7 mouse cellular contexts compared by ENCODE assay signal in the genomic region with DNA sequence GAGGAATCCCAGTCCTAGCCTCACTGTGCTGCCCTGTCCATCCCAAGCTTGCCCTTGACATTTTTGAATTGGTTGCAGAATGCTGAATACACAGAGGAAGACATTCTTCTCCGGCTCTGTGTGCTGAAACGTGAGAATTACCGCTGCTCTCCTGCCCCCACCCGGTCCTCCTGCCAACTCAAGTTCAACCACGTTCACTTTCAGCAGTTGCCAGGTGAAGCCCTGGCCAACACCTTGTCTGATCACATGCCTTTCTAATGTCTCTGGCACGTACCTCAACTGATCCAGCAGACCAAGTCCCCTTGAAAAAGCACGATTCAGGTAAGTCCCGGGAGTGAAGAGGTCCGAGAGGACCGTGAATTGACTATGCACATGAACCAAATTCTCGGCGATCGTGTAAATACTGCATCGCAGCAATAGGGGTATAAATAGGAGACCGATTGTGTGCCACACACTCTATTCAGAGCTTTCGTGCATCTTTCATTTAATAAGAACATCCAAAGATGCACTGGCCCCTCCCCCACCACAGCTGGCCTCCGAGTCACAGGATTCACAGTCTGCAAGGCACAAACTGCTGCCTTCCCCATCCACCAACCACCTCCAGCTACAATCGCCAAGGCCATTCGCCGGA. TPM values are rescaled to one million over a fixed set of nuclear protein-coding genes. Genes with fewer than 3 reads are reported as not detected.
A peak's percentile ranks its signal among the peaks of the same experiment; 100 is the strongest.
DNase-seq lines count a peak whose midpoint lies in the region; ATAC-seq lines count a peak whose summit lies in the region.

No protein-coding gene starts in this region.

- 75% methylated on average over 20 of the region's 20 CpGs for WGBS in liver, embryonic 15.5 days (ENCODE audit: insufficient replicate concordance)
- WGBS in liver, embryonic 12.5 days (ENCODE audit: insufficient replicate concordance) = 80% methylated on average over 20 of the region's 20 CpGs
- 59% methylated on average over 20 of the region's 20 CpGs for WGBS in hindbrain, embryonic 13.5 days

- peak; percentile 71 to 72 for DNase-seq in cerebellum, postnatal 25 days
- peak; percentile 56 for DNase-seq in lung, postnatal 36 days
- DNase-seq in thymus, postnatal 10 days (ENCODE audit: low spot score in 2 of 2) = peak; percentile 67 to 74
- no peak for DNase-seq in testis, postnatal 10 days (ENCODE audit: low spot score)

- H3K4me2 ChIP-seq in liver, embryonic 15.5 days = peak overlapping the region; percentile 13; the same call in 1 of the 2 replicates
- no peak overlapping the region for H3K4me2 ChIP-seq in liver, embryonic 12.5 days
- peak overlapping the region; percentile 84 for H3K4me2 ChIP-seq in hindbrain, embryonic 13.5 days

- H3K36me3 ChIP-seq in liver, embryonic 15.5 days (replicated peaks) = no peaks in the 10 kb centered on the region
- no peaks in the 10 kb centered on the region for H3K36me3 ChIP-seq in liver, embryonic 12.5 days
- no peaks in the 10 kb centered on the region for H3K36me3 ChIP-seq in hindbrain, embryonic 13.5 days

- no peak overlapping the region for H3K9ac ChIP-seq in liver, embryonic 15.5 days
- no peak overlapping the region for H3K9ac ChIP-seq in liver, embryonic 12.5 days
- H3K9ac ChIP-seq in hindbrain, embryonic 13.5 days = peak overlapping the region; percentile 98

- no peak for ATAC-seq in liver, embryonic 15.5 days (ENCODE audit: insufficient read depth)
- ATAC-seq in liver, embryonic 12.5 days = no peak
- no peak for ATAC-seq in hindbrain, embryonic 13.5 days (ENCODE audit: low FRiP score)

- H3K4me3 ChIP-seq in liver, embryonic 15.5 days (replicated peaks) = no peak overlapping the region
- no peak overlapping the region for H3K4me3 ChIP-seq in liver, embryonic 12.5 days
- peak overlapping the region; percentile 91 for H3K4me3 ChIP-seq in hindbrain, embryonic 13.5 days

- H3K27me3 ChIP-seq in liver, embryonic 15.5 days = peaks cover 33% of the 10 kb centered on the region
- peaks cover 23% of the 10 kb centered on the region for H3K27me3 ChIP-seq in liver, embryonic 12.5 days (replicated peaks)
- H3K27me3 ChIP-seq in hindbrain, embryonic 13.5 days = no peaks in the 10 kb centered on the region

- H3K27ac ChIP-seq in liver, embryonic 15.5 days (replicated peaks) = no peak overlapping the region
- H3K27ac ChIP-seq in liver, embryonic 12.5 days = no peak overlapping the region
- H3K27ac ChIP-seq in hindbrain, embryonic 13.5 days = peak overlapping the region; percentile 94

- H3K4me1 ChIP-seq in liver, embryonic 15.5 days (replicated peaks) = peaks cover 25% of the 10 kb centered on the region
- H3K4me1 ChIP-seq in liver, embryonic 12.5 days = peaks cover 22% of the 10 kb centered on the region
- H3K4me1 ChIP-seq in hindbrain, embryonic 13.5 days (replicated peaks) = peaks cover 63% of the 10 kb centered on the region

- H3K9me3 ChIP-seq in liver, embryonic 15.5 days (replicated peaks) = no peaks in the 10 kb centered on the region
- no peaks in the 10 kb centered on the region for H3K9me3 ChIP-seq in liver, embryonic 12.5 days (replicated peaks)
- no peaks in the 10 kb centered on the region for H3K9me3 ChIP-seq in hindbrain, embryonic 13.5 days

RNA-seq across cellular contexts. Expression of gene Cyfip2, which starts 3.4 kb away (rescaled TPM):
- 4.0 and 4.9 TPM in 2 replicates for polyA plus RNA-seq in liver, embryonic 15.5 days (2015; fragmentation: Nextera tagmentation; extraction: Ambion mirVana)
- polyA plus RNA-seq in liver, embryonic 12.5 days (2016; fragmentation: Nextera tagmentation; extraction: Ambion mirVana) = 4.9 TPM in 2 replicates
- 74.9 and 83.6 TPM in 2 replicates for polyA plus RNA-seq in hindbrain, embryonic 13.5 days (2015; fragmentation: Nextera tagmentation; extraction: Ambion mirVana)

Comparison
In these comparisons a context has a peak if more than half of its experiments do, and no peak if none do; other contexts are left out.
1. RNA of gene Cyfip2, which starts 3.4 kb away (polyA plus RNA-seq): 74.9 to 83.6 TPM in hindbrain, embryonic 13.5 days; 4.9 TPM in liver, embryonic 12.5 days and 4.0 to 4.9 TPM in liver, embryonic 15.5 days; every median in the first group is over 10 times any median in the second.